Mouse (Mus musculus) lung, postnatal 0 days (tissue): ENCODE results near the gene Creb3l1.

Experiments used
- CTCF ChIP-seq: IDR thresholded peaks from 2 replicates; pipeline ENCODE4 v1.5.1; 2016; ENCODE audit warnings: antibody characterized with exemption, mild to moderate bottlenecking
- EP300 ChIP-seq: IDR thresholded peaks from 2 replicates; pipeline ENCODE4 v1.6.1; 2016; ENCODE audit warnings: antibody characterized with exemption, mild to moderate bottlenecking, control low read depth

DNA sequence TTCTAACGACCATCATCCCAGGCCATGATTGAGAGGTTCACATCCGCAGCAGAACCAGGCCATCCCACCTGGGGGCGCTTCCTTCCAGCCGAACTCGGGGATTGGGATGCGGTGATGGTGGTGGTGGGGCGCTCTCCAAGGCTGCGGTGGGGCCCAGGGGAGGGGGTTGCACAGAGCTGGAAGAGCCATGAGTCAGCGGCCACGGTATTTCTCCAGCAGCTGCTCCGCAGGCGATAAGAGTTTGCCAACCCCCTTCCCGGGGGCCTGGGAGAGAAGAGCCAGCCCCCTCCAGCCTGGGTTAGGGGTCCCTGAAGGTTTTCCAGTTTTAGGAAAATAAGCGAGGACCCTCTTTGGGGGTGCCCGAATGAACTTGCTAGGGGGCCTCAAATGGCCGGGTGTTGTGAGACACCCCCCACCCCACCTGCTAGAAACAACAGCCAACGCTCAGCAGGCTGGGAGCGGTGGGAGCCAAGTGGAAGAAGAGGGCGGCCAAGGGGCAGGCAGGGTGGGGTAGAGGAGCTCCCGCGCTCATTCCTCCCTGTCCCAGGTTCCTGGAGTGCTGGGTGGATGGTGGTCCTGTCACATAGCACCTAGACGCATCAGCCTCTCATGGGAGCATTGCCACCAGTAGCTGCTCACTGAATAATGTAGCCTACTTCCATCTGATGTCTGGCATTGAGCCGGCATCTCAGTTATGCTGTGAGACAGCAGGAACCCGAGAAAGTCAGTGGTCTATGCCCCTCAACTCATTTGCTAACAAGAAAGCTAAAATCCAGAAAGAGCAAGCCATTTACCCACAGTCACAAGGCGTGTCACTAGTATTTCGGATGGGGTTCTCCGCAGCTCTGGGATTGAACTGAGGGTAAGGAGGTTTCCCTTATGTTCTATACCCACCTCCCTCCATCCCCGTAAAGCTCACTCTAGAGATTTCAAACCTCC, 17.1 kb downstream of the Creb3l1 start:
- TF ChIP-seq CTCF (peak; percentile 76), EP300 (peak; percentile 38; the same call in 1 of the 2 replicates)
